ENCODE assay signal across 7 mouse cellular contexts in genomic region chr4:24544677-24545151, GRCm38 (mm10). TPM values are rescaled to one million over a fixed set of nuclear protein-coding genes. Genes with fewer than 3 reads are reported as not detected.
A peak's percentile ranks its signal among the peaks of the same experiment; 100 is the strongest.
DNase-seq lines count a peak whose midpoint lies in the region; ATAC-seq and TF ChIP-seq lines count a peak whose summit lies in the region.

No protein-coding gene starts in this region.

- in situ Hi-C loops in ES-E14 (cut with MboI; ENCODE audit: low sequenced_read_pairs in 2 of 2, unreplicated experiment in 2 of 2), result no loop called here

- WGBS in forebrain, embryonic 11.5 days, result 22% methylated on average over 5 of the region's 5 CpGs

- no peaks in the 10 kb centered on the region for H3K4me1 ChIP-seq in ES-E14 (ENCODE audit: control insufficient read depth in 2 of 2, insufficient read depth in 2 of 2, low read length in 2 of 2, poor library complexity in 1 of 2)
- 0 out of 2 replicates have a peak, but pooled peaks cover 1% of the 10 kb centered on the region for H3K4me1 ChIP-seq in forebrain, embryonic 11.5 days (replicated peaks; ENCODE audit: control insufficient read depth, insufficient read depth, low read length)

- no peak overlapping the region for H3K4me2 ChIP-seq in forebrain, embryonic 11.5 days (ENCODE audit: low read depth, low read length, severe bottlenecking)

- H3K27me3 ChIP-seq in forebrain, embryonic 11.5 days (ENCODE audit: control insufficient read depth, insufficient read depth, low read length), result no peaks in the 10 kb centered on the region

- no peak overlapping the region for H3K27ac ChIP-seq in ES-E14 (ENCODE audit: insufficient read depth, low read depth, low read length, poor library complexity, severe bottlenecking)
- 0 out of 2 replicates have a peak overlapping the region, but pooled peaks have one; percentile 37 for H3K27ac ChIP-seq in forebrain, embryonic 11.5 days (ENCODE audit: low read depth, low read length)

- intact Hi-C loops in left cerebral cortex, postnatal 36 days (cut with DNase I), result loop anchor here (10.0 kb wide), 1 partner anchor 300 kb away; no protein-coding TSS in a partner anchor

- no peaks in the 10 kb centered on the region for H3K9me3 ChIP-seq in ES-E14 (ENCODE audit: control insufficient read depth, insufficient read depth, low read depth, low read length)
- no peaks in the 10 kb centered on the region for H3K9me3 ChIP-seq in forebrain, embryonic 11.5 days (ENCODE audit: control insufficient read depth, low read length)

- H3K9ac ChIP-seq in ES-E14 (ENCODE audit: insufficient read depth, low read depth, low read length, poor library complexity, severe bottlenecking), result no peak overlapping the region
- H3K9ac ChIP-seq in forebrain, embryonic 11.5 days (ENCODE audit: low read length), result no peak overlapping the region

- no peaks in the 10 kb centered on the region; the same call in 1 of the 2 replicates for H3K36me3 ChIP-seq in ES-E14 (ENCODE audit: control insufficient read depth, insufficient read depth, low read length, poor library complexity, severe bottlenecking)
- H3K36me3 ChIP-seq in forebrain, embryonic 11.5 days (ENCODE audit: control insufficient read depth, insufficient read depth, low read length), result no peaks in the 10 kb centered on the region

- ATAC-seq in forebrain, embryonic 11.5 days (replicated peaks; ENCODE audit: low FRiP score), result peak; percentile 93
- no peak for ATAC-seq in erythroid progenitor cell, adult 5-6 weeks (replicated peaks; ENCODE audit: low FRiP score, poor library complexity, severe bottlenecking)

- peak overlapping the region in 1 of 2 experiments; percentile 12; a peak in 1 of 4 replicates for H3K4me3 ChIP-seq in ES-E14 (ENCODE audit: insufficient read depth in 1 of 2, low read depth in 1 of 2, low read length in 2 of 2, poor library complexity in 1 of 2, severe bottlenecking in 1 of 2)
- H3K4me3 ChIP-seq in forebrain, embryonic 11.5 days (ENCODE audit: low read depth, low read length), result no peak overlapping the region

- peak; percentile 9 for DNase-seq in ES-E14 (ENCODE audit: low read depth, low spot score)
- DNase-seq in adrenal gland, postnatal 14 days, result peak; percentile 56
- peak; percentile 55 for DNase-seq in forebrain, embryonic 11.5 days (ENCODE audit: low spot score)
- peak; percentile 49 for DNase-seq in kidney, adult 9 months
- DNase-seq in left cerebral cortex, postnatal 36 days (ENCODE audit: low spot score in 2 of 2), result peak; percentile 56 to 63
- peak; percentile 81 to 84 for DNase-seq in right cerebral cortex, adult 2 months (ENCODE audit: low spot score in 2 of 2)

TF ChIP-seq in ES-E14, 5 proteins besides CTCF, POLR2A, EP300 and RAD21:
- TF ChIP-seq HCFC1 (IDR thresholded peaks at IDR 0.05; ENCODE audit: borderline replicate concordance, insufficient read depth, low read length), result no peak
- TF ChIP-seq ZC3H11A (IDR thresholded peaks at IDR 0.05; ENCODE audit: borderline replicate concordance, low read depth, low read length), result no peak
- no peak for TF ChIP-seq ZNF384 (IDR thresholded peaks at IDR 0.05; ENCODE audit: low read depth, low read length)
- no peak for TF ChIP-seq CHD2 (IDR thresholded peaks at IDR 0.05; ENCODE audit: low read depth, low read length)
- no peak for TF ChIP-seq MAFK (IDR thresholded peaks at IDR 0.05; ENCODE audit: insufficient read depth, low read depth, low read length)

RNA-seq across cellular contexts. Expression of gene Mms22l, which starts 48.5 kb away (rescaled TPM):
- 59.2 and 63.1 TPM in 2 replicates for total RNA-seq in ES-E14 (2012; rRNA removed)
- 6.2 and 7.7 TPM in 2 replicates for total RNA-seq in adrenal gland, postnatal 14 days (2021)
- polyA plus RNA-seq in forebrain, embryonic 11.5 days (2014; fragmentation: Nextera tagmentation; extraction: Ambion mirVana), result 52.5 and 54.4 TPM in 2 replicates
- 1 to 10 TPM; 1.1 to 1.2 TPM for total RNA-seq in left cerebral cortex, postnatal 36 days (2021)
- 60.5 and 68.7 TPM in 2 replicates for total RNA-seq in erythroid progenitor cell, adult 5-6 weeks (2015; ENCODE audit: low replicate concordance)
- total RNA-seq in erythroid progenitor cell, adult 5-6 weeks (2017; ENCODE audit: low replicate concordance), result 46.2 and 88.6 TPM in 2 replicates

Comparison
In these comparisons a context has a peak if more than half of its experiments do, and no peak if none do; other contexts are left out.
1. DNase-seq: peak in every context shown above with its lines; median percentile 82 in right cerebral cortex, adult 2 months; 60 in left cerebral cortex, postnatal 36 days; 56 in adrenal gland, postnatal 14 days; 55 in forebrain, embryonic 11.5 days; 49 in kidney, adult 9 months; 9 in ES-E14.